Mouse (Mus musculus) heart, postnatal 0 days (tissue): ENCODE data around the gene Bloc1s6. TPM values are rescaled to one million over a fixed set of nuclear protein-coding genes. Genes with fewer than 3 reads are reported as not detected.

ENCODE experiments used
- ATAC-seq: fragments of 200-750 bp; cut with Nextera tagmentation; 2 replicates; pipeline ENCODE4 v1.8.0; 2017; ENCODE audit warnings: low read depth, moderate number of reproducible peaks, moderate library complexity; ENCODE audit not compliant: insufficient read depth
- DNase-seq: peaks from one replicate; pipeline ENCODE4 v3.0.0-alpha.2; 2016; ENCODE audit warnings: low spot score
- H3K27ac ChIP-seq: fragments of 300-500 bp; sonication (generic); 2 replicates; pipeline ENCODE4 v1.5.1; 2014; ENCODE audit warnings: low read depth, mild to moderate bottlenecking
- H3K27me3 ChIP-seq: fragments of 300-500 bp; sonication (generic); 2 replicates; pipeline ENCODE4 v1.6.1; 2014; ENCODE audit warnings: low read length, mixed read lengths; ENCODE audit not compliant: control insufficient read depth, insufficient read depth
- H3K36me3 ChIP-seq: fragments of 300-500 bp; sonication (generic); replicated peaks from 2 replicates; pipeline ENCODE4 v1.6.1; 2014; ENCODE audit warnings: low read length, mixed read lengths; ENCODE audit not compliant: control insufficient read depth, insufficient read depth
- H3K4me1 ChIP-seq: fragments of 300-500 bp; sonication (generic); 2 replicates; pipeline ENCODE4 v1.6.1; 2014; ENCODE audit warnings: antibody characterized with exemption; ENCODE audit not compliant: control insufficient read depth, insufficient read depth
- H3K4me2 ChIP-seq: fragments of 300-500 bp; sonication (generic); 2 replicates; pipeline ENCODE4 v1.6.1; 2014; ENCODE audit warnings: low read depth, mild to moderate bottlenecking, low read length, moderate library complexity
- H3K4me3 ChIP-seq: fragments of 300-500 bp; sonication (generic); 2 replicates; pipeline ENCODE4 v1.5.1; 2014; ENCODE audit warnings: low read depth, low read length
- H3K9ac ChIP-seq: fragments of 300-500 bp; sonication (generic); replicated peaks from 2 replicates; pipeline ENCODE4 v1.6.1; 2014; ENCODE audit warnings: low read depth, low read length, mixed read lengths
- H3K9me3 ChIP-seq: fragments of 300-500 bp; sonication (generic); replicated peaks from 2 replicates; pipeline ENCODE4 v1.6.1; 2016; ENCODE audit warnings: low read length; ENCODE audit not compliant: control insufficient read depth
- CTCF ChIP-seq: IDR thresholded peaks from 2 replicates; pipeline ENCODE4 v1.5.1; 2016; ENCODE audit warnings: antibody characterized with exemption, control low read depth, low read depth
- EP300 ChIP-seq: IDR thresholded peaks from 2 replicates; pipeline ENCODE4 v1.6.1; 2016; ENCODE audit warnings: antibody characterized with exemption, low read depth
- WGBS: fragments of 180-500 bp; shearing (Covaris S2); extraction: QIAGEN DNeasy Blood & Tissue Kit; methylation state at CpG from one replicate; pipeline ENCODE4 v1.1.7; 2014; 5-methylcytosine and 5-hydroxymethylcytosine counted together
- polyA plus RNA-seq: library from polyadenylated mRNA; unstranded; fragments of >200 nt; fragmentation: Nextera tagmentation; extraction: Ambion mirVana; gene quantifications from 2 replicates; pipeline ENCODE4 v1.2.1, GENCODE M21; 2015
- total RNA-seq: library from RNA; depleted of rRNA; stranded (reverse); fragments of >200 nt; gene quantifications from 2 replicates; pipeline ENCODE4 v1.2.3, GENCODE M21; 2014; ENCODE audit warnings: low replicate concordance

Gene Bloc1s6
- total and polyA plus RNA-seq, 2 experiments from 2014 or later, result 16.5 to 28.6 TPM

GRCm38 (mm10) chr2:122704572-122704971 is 33.7 kb upstream of the Bloc1s6 start:
- no peak for DNase-seq
- TF ChIP-seq EP300, result no peak
- Histone ChIP-seq H3K36me3 (no peaks in the 10 kb centered on the region), H3K27me3 (no peaks in the 10 kb centered on the region), H3K9me3 (no peaks in the 10 kb centered on the region), H3K4me3 (no peak overlapping the region), H3K9ac (no peak overlapping the region), H3K4me2 (no peak overlapping the region), H3K27ac (no peak overlapping the region), H3K4me1 (peaks cover 15% of the 10 kb centered on the region)
- 78% methylated on average over 2 of the region's 2 CpGs for WGBS
- ATAC-seq, result no peak

GRCm38 (mm10) chr2:122708080-122708479 is 30.2 kb upstream of the Bloc1s6 start:
- Histone ChIP-seq H3K27me3 (no peaks in the 10 kb centered on the region), H3K4me1 (no peaks in the 10 kb centered on the region), H3K9ac (no peak overlapping the region), H3K36me3 (no peaks in the 10 kb centered on the region), H3K9me3 (no peaks in the 10 kb centered on the region), H3K4me3 (no peak overlapping the region), H3K4me2 (no peak overlapping the region), H3K27ac (no peak overlapping the region)
- TF ChIP-seq CTCF, result no peak
- no peak for TF ChIP-seq EP300
- WGBS, result 49% methylated on average over 3 of the region's 3 CpGs
- no peak for ATAC-seq
- DNase-seq, result no peak

GRCm38 (mm10) chr2:122709156-122709555 is 29.1 kb upstream of the Bloc1s6 start:
- ATAC-seq, result no peak
- H3K4me2 ChIP-seq, result no peak overlapping the region
- H3K36me3 ChIP-seq, result no peaks in the 10 kb centered on the region
- H3K9me3 ChIP-seq, result no peaks in the 10 kb centered on the region
- H3K27me3 ChIP-seq, result no peaks in the 10 kb centered on the region
- H3K9ac ChIP-seq, result no peak overlapping the region
- TF ChIP-seq EP300, result no peak
- no peak for TF ChIP-seq CTCF
- DNase-seq, result no peak
- no peak overlapping the region for H3K27ac ChIP-seq
- 52% methylated on average over 1 of the region's 1 CpGs for WGBS
- no peaks in the 10 kb centered on the region for H3K4me1 ChIP-seq
- no peak overlapping the region for H3K4me3 ChIP-seq

- H3K27me3 ChIP-seq, result no peaks in the 10 kb centered on the region
- H3K9ac ChIP-seq, result no peak overlapping the region
- TF ChIP-seq CTCF (no peak), EP300 (no peak)
- H3K27ac ChIP-seq, result no peak overlapping the region
- no peaks in the 10 kb centered on the region for H3K4me1 ChIP-seq
- no peak overlapping the region for H3K4me3 ChIP-seq
- no peak for ATAC-seq
- DNase-seq, result no peak
- no peaks in the 10 kb centered on the region for H3K9me3 ChIP-seq
- no peaks in the 10 kb centered on the region for H3K36me3 ChIP-seq
- 47% methylated on average over 3 of the region's 3 CpGs for WGBS
- no peak overlapping the region for H3K4me2 ChIP-seq
These were observed 26.4 kb upstream of the Bloc1s6 start for GRCm38 (mm10) chr2:122711911-122712310.

- Histone ChIP-seq H3K4me3 (no peak overlapping the region), H3K27ac (no peak overlapping the region), H3K9me3 (no peaks in the 10 kb centered on the region), H3K27me3 (no peaks in the 10 kb centered on the region), H3K4me1 (no peaks in the 10 kb centered on the region), H3K9ac (no peak overlapping the region), H3K4me2 (no peak overlapping the region), H3K36me3 (no peaks in the 10 kb centered on the region)
- DNase-seq, result no peak
- TF ChIP-seq CTCF, result no peak
- TF ChIP-seq EP300, result no peak
- 80% methylated on average over 2 of the region's 2 CpGs for WGBS
- ATAC-seq, result no peak
These were observed 25.5 kb upstream of the Bloc1s6 start for GRCm38 (mm10) chr2:122712848-122713247.

- no peak overlapping the region for H3K27ac ChIP-seq
- whole genome bisulfite sequencing, result 52% methylated on average over 5 of the region's 5 CpGs
- no peak overlapping the region for H3K4me3 ChIP-seq
- no peak overlapping the region for H3K9ac ChIP-seq
- H3K9me3 ChIP-seq, result no peaks in the 10 kb centered on the region
- no peaks in the 10 kb centered on the region for H3K27me3 ChIP-seq
- ATAC-seq (no peak), DNase-seq (no peak)
- TF ChIP-seq CTCF, result no peak
- no peak for TF ChIP-seq EP300
- no peak overlapping the region for H3K4me2 ChIP-seq
- H3K4me1 ChIP-seq, result no peaks in the 10 kb centered on the region
- no peaks in the 10 kb centered on the region for H3K36me3 ChIP-seq
These were observed 23.1 kb upstream of the Bloc1s6 start for GRCm38 (mm10) chr2:122715148-122715692.
